Mouse (Mus musculus) liver, embryonic 14.5 days (tissue): ENCODE data around the gene Med16. TPM values are rescaled to one million over a fixed set of nuclear protein-coding genes. Genes with fewer than 3 reads are reported as not detected.

Experiments used
- ATAC-seq: fragments of 200-750 bp; cut with Nextera tagmentation; 2 replicates; pipeline ENCODE4 v1.8.0; 2017; ENCODE audit warnings: moderate number of reproducible peaks, mild to moderate bottlenecking, moderate library complexity; ENCODE audit not compliant: insufficient read depth
- DNase-seq, 3 experiments: peaks; one replicate each; pipeline ENCODE4 v3.0.0-alpha.2; 2012 to 2013; ENCODE audit warnings: low read depth in 3 of 3, low spot score in 3 of 3
- H3K27ac ChIP-seq: fragments of 300-500 bp; sonication (generic); 2 replicates; pipeline ENCODE4 v1.5.1; 2014; ENCODE audit warnings: moderate library complexity, mild to moderate bottlenecking, control low read depth, inconsistent platforms
- H3K27me3 ChIP-seq: fragments of 300-500 bp; sonication (generic); 2 replicates; pipeline ENCODE4 v1.6.1; 2014; ENCODE audit warnings: mild to moderate bottlenecking, low read length, moderate library complexity; ENCODE audit not compliant: control insufficient read depth, insufficient read depth
- H3K36me3 ChIP-seq: fragments of 300-500 bp; sonication (generic); replicated peaks from 2 replicates; pipeline ENCODE4 v1.6.1; 2014; ENCODE audit warnings: low read depth; ENCODE audit not compliant: control insufficient read depth, insufficient read depth
- H3K4me1 ChIP-seq, 2 experiments: fragments of 200-500 bp in 1 of 2; fragments of 300-500 bp in 1 of 2; sonication (generic) in 1 of 2; replicated peaks; 2 replicates each; pipeline ENCODE4 v1.6.1; 2012 to 2014; ENCODE audit warnings: antibody characterized with exemption in 1 of 2, inconsistent platforms in 1 of 2, low read length in 1 of 2; ENCODE audit not compliant: control insufficient read depth in 2 of 2, insufficient read depth in 2 of 2
- H3K4me2 ChIP-seq: fragments of 300-500 bp; sonication (generic); 2 replicates; pipeline ENCODE4 v1.6.1; 2014; ENCODE audit warnings: low read depth, mild to moderate bottlenecking, control low read depth, moderate library complexity
- H3K4me3 ChIP-seq, 2 experiments: fragments of 200-500 bp in 1 of 2; fragments of 300-500 bp in 1 of 2; sonication (generic) in 1 of 2; 2 replicates each; pipeline ENCODE4 v1.5.1; 2012 to 2014; ENCODE audit warnings: low read depth in 2 of 2, low read length in 2 of 2, mild to moderate bottlenecking in 2 of 2, control low read depth in 1 of 2, inconsistent platforms in 1 of 2, moderate library complexity in 1 of 2; ENCODE audit not compliant: insufficient read depth in 1 of 2
- H3K9ac ChIP-seq: fragments of 300-500 bp; sonication (generic); replicated peaks from 2 replicates; pipeline ENCODE4 v1.6.1; 2014; ENCODE audit warnings: mild to moderate bottlenecking, control low read depth, moderate library complexity
- H3K9me3 ChIP-seq: fragments of 300-500 bp; sonication (generic); 2 replicates; pipeline ENCODE4 v1.6.1; 2016; ENCODE audit warnings: low read length, mixed read lengths; ENCODE audit not compliant: control insufficient read depth
- CTCF ChIP-seq: IDR thresholded peaks from 2 replicates; pipeline ENCODE4 v1.5.1; 2016; ENCODE audit warnings: antibody characterized with exemption, low read depth, control low read depth
- EP300 ChIP-seq: IDR thresholded peaks from 2 replicates; pipeline ENCODE4 v1.6.1; 2016; ENCODE audit warnings: antibody characterized with exemption, low read depth
- WGBS: fragments of 180-500 bp; shearing (Covaris S2); extraction: QIAGEN DNeasy Blood & Tissue Kit; methylation state at CpG from one replicate; pipeline ENCODE4 v1.1.7; 2014; ENCODE audit not compliant: insufficient replicate concordance; 5-methylcytosine and 5-hydroxymethylcytosine counted together
- polyA plus RNA-seq, 2 experiments: library from polyadenylated mRNA; depleted of rRNA in 1 of 2; stranded (reverse) in 1 of 2; unstranded in 1 of 2; fragments of >200 nt; fragmentation: Nextera tagmentation in 1 of 2; extraction: Ambion mirVana in 1 of 2; gene quantifications; 2 replicates each; pipeline versions ENCODE4 v1.2.1 to v1.2.3; 2012 to 2014

The Med16 gene
- polyA plus RNA-seq, 2 experiments, result 10.0 to 13.3 TPM

GRCm38 (mm10) chr10:79864351-79865188, 44.2 kb downstream of the Med16 start:
- ATAC-seq, result peak; percentile 12
- Histone ChIP-seq H3K36me3 (peaks cover 45% of the 10 kb centered on the region), H3K9ac (no peak overlapping the region), H3K4me3 (no peak overlapping the region), H3K27me3 (no peaks in the 10 kb centered on the region), H3K27ac (no peak overlapping the region), H3K9me3 (no peaks in the 10 kb centered on the region), H3K4me1 (no peaks in the 10 kb centered on the region), H3K4me2 (no peak overlapping the region)
- no peak for TF ChIP-seq CTCF
- TF ChIP-seq EP300, result no peak
- WGBS, result 48% methylated on average over 10 of the region's 10 CpGs
- DNase-seq, result no peak

DNA sequence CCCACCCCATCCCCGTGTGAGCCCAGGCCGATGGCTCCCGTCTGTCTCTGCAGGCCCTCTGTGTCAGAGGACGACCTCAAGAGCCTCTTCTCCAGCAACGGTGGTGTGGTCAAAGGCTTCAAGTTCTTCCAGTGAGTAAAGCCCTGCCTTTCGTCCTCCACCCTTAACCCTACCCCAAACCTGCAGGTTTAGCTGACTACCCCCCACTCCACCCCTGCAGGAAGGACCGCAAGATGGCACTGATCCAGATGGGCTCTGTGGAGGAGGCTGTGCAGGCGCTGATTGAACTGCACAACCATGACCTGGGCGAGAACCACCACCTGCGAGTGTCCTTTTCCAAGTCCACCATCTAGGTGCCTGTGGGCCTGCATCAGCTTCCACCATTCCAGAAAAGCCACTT, 45.8 kb downstream of the Med16 start:
- no peak for DNase-seq
- H3K36me3 ChIP-seq, result peaks cover 61% of the 10 kb centered on the region
- TF ChIP-seq CTCF (no peak), EP300 (no peak)
- H3K27ac ChIP-seq, result no peak overlapping the region
- H3K9ac ChIP-seq, result no peak overlapping the region
- ATAC-seq, result no peak
- H3K9me3 ChIP-seq, result no peaks in the 10 kb centered on the region
- peaks cover 0 to 3% of the 10 kb centered on the region in 2 experiments; a peak in 1 of 4 replicates for H3K4me1 ChIP-seq
- no peak overlapping the region for H3K4me3 ChIP-seq
- H3K27me3 ChIP-seq, result no peaks in the 10 kb centered on the region
- WGBS, result 77% methylated on average over 10 of the region's 10 CpGs
- no peak overlapping the region for H3K4me2 ChIP-seq

GRCm38 (mm10) chr10:79862049-79862788, 46.5 kb downstream of the Med16 start:
- WGBS, result 88% methylated on average over 23 of the region's 23 CpGs
- no peak overlapping the region for H3K4me3 ChIP-seq
- TF ChIP-seq EP300, result no peak
- no peak for TF ChIP-seq CTCF
- H3K27me3 ChIP-seq, result no peaks in the 10 kb centered on the region
- peaks cover 1 to 10% of the 10 kb centered on the region in 2 experiments; a peak in 3 of 4 replicates for H3K4me1 ChIP-seq
- ATAC-seq, result no peak
- peaks cover 66% of the 10 kb centered on the region for H3K36me3 ChIP-seq
- H3K9me3 ChIP-seq, result no peaks in the 10 kb centered on the region
- no peak overlapping the region for H3K4me2 ChIP-seq
- H3K27ac ChIP-seq, result no peak overlapping the region
- no peak for DNase-seq
- no peak overlapping the region for H3K9ac ChIP-seq

DNA sequence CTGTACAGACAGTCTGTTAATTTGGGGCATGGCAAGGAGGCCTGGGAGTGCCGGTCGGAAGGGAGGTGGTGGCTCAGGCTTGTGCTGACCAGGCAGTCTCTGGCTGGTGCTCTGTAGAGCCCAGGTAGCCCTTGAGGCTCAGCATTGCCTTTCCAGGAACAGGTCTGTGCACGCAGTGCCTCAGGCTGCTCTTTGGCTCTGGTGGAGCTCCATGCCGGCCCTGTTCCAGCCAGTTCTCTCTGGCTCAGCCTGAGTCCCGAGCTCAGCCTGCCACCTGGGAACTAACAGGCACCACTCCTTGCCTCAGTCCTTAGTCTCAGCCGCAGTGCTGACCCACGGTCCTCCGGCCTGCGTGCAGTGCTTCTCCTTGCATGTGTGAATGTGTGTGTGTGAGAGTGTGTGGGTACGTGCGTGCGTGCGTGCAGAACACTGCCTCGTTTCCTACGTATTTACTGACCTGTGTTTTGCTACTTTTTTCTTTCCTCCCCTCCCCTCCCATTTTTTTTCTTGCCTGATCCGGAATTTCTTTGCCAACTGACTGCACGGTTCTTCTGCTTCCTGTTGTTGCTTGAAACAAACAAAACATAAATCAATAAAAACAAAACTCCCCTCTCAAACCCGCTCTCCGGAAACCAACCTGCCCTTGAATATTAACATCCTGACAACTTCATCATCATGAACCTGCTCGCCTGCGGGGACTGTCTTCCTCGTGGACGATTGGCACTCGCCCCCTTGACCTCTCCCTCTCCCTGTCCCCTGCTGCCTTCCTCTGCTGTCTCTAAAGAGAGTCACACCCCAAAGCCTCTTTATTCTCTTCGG, 47.3 kb downstream of the Med16 start:
- no peak overlapping the region for H3K4me3 ChIP-seq
- peaks cover 4 to 18% of the 10 kb centered on the region in 2 experiments; a peak in 3 of 4 replicates for H3K4me1 ChIP-seq
- no peak overlapping the region for H3K9ac ChIP-seq
- TF ChIP-seq CTCF (no peak), EP300 (no peak)
- H3K27ac ChIP-seq, result no peak overlapping the region
- H3K4me2 ChIP-seq, result no peak overlapping the region
- H3K27me3 ChIP-seq, result no peaks in the 10 kb centered on the region
- ATAC-seq, result no peak
- WGBS, result 87% methylated on average over 25 of the region's 25 CpGs
- no peak for DNase-seq
- no peaks in the 10 kb centered on the region for H3K9me3 ChIP-seq
- peaks cover 74% of the 10 kb centered on the region for H3K36me3 ChIP-seq
